Mouse (Mus musculus): ENCODE results near the gene Tuba3b.

Tuba3b gene

DNA sequence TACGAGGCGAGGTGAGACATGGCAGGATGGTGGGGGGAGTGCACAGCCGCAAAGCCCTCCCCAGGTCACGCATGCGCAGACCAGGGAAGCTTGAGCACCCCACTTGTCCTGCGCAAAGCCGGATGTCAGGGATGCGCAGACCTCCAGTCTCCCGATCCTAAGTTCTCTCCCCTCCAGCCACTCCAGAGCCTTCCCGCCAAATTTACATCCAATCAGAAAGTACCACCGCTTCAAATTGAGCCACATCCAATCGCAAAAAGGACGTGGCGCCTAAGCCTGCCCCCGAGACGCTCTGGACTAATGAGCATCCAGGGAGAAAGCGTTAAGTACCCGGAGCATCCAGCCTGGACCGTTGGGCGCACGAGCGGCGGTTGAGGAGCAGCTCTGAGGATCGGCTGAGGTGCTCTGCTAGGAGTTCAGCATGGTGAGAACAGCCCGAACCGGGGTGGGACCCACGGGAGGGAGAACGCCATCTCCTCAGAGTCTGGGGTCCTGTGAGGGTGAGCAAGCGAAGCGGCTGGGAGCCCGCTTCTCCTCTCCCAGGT lies at the start of gene Tuba3b:
Gene Tuba3b (plus strand): TSS at position 92 of the 545 bp plus-strand sequence.
- no peak for DNase-seq (ENCODE audit: low read depth, low spot score)

DNA sequence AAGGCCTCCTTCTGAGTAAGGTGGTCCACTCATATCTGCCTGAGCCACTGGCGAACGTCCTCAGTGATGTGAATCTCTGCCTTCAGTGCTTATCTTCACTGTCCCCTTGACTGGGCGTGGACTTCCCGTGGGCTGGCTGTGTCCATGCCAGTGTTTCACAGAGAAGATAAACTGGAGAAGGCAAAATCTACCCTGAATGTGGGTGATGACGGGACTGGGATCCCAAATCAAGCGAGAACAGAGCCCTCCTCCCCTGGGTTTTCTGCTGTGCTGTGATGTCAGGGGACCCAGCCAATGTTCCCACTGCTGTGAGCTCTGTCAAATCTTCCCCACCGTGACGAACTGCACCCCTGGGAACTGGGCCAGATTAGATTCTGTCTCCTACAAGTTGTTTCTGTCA lies 48.3 kb upstream of the Tuba3b start:
- DNase-seq (ENCODE audit: low read depth, low spot score), result no peak

DNA sequence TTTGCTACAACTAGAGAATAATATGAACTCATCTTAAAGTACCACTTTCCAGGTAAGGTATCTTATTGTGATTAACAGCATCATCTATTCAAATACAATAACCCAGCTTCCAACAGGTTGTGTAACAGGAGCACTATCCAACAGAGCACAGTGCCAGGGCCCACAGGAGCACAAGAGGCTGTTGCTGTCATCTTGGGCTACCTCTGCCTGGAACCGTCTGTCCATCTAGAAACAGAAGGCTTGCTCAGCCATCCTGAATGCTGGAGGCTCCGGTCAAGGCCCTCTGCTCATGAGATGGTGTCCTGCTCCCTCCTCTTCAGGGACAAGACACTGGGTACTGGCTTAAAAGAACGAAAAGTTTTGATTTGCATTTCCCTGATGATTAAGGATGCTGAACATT lies 47.7 kb upstream of the Tuba3b start:
- DNase-seq (ENCODE audit: low read depth, low spot score), result no peak

DNA sequence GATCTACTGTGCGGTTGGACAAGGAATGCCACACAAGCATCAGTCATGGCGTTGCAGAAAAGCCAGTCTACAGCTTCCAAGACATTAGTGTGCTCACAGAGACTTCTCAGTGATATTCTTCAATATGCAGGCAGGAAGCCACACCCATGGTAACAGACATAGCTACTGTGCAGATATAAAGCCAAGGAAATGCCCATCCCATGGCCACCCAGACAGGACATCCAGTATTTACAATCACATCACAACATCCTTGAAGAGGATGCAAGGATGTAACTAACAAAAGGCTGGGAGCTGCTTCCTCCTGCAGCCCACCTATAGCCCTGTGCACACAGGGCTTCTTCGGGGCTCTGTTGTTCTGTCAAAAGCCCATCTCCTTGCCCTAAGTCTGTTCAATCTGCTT lies 46.9 kb upstream of the Tuba3b start:
- DNase-seq (ENCODE audit: low read depth, low spot score), result no peak

DNA sequence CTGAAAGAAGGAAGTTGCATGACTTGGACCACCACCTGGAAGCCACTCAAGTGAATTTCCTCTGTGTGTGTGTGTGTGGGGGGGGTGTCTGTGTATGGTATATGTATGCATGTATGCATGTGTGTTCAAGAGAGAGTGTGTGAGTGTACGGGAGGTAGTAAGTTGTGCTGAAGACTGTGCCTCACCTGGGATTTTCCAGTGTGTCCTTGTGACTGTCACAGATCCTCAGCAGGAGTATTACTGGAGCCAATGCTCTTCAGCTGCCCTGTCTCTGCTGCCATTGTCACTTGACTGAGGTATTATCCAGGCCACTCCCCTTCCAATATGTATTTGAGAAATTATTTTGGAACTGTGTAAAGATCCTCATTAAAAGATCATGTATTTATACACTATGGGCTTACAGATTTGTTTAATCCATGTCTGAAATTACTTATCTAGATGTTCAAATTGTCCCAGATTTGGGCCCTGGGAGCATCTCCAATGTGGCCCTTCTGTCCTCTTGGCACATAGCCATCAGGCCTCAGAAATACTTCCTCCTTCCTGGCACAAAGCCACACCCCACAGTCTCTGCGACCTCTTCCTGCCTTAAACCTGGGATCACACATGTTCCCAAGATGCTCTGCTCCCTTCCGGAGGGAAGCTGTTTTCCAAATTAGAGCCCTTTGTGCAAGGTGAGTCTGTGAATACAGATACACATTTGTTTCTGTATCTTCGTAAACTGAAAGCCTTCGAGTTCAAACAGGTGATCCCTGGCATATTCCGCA lies 42.1 kb upstream of the Tuba3b start:
- DNase-seq (ENCODE audit: low read depth, low spot score), result no peak

DNA sequence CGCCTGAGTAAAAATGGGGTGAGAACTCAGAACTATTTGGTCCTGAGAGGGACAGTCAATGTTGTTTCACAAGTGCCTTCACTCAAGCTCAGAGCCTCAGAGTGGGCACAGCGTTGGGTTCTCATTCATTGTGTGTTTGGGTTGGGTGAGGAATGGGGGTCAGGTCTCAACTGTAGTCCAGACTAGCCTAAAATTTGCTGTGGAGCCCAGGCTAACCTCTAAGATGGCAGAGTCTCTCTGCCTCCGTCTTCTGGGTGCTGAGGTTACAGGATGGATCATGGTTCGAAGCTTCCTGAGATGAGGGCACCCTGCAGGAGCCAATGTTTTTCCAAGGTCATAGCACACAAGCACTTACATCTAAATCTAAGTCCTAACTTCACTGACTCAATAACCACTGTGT lies 38.8 kb upstream of the Tuba3b start:
- DNase-seq (ENCODE audit: low read depth, low spot score), result no peak

DNA sequence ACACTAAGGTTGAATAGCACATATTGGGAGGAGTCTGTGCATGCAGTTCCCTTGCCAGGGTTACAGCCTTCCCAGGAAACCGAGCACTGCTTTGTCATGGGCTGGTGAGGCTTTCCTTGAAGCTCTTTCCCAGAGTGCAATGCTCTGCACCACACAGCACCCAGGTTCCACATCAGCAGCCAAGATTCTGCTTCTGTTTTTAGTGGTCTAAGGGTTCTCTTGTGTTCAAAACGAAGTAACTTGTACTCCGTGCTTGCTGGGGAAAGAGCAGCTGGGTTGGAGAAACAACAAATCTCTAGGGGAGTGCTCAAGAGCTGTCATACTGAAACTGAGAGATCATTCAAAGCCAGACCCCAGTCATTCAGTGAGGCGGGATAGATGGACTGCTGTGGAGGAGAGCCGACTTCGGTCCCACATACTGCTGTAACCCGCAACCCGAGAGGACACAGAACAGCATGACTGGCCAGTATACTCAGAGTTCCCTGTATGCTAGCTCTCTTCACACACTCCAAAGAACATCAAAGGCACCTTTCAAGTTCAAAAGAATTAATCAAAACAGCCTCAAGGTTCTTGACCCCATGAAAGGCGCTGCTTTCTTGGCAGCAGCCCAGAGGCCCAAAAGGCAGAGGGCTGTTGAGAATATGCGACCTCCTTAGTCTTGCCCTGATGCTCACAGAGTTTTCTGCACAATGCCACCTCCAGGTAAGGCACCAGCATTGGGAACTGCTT lies 36.9 kb upstream of the Tuba3b start:
- DNase-seq (ENCODE audit: low read depth, low spot score), result no peak

DNA sequence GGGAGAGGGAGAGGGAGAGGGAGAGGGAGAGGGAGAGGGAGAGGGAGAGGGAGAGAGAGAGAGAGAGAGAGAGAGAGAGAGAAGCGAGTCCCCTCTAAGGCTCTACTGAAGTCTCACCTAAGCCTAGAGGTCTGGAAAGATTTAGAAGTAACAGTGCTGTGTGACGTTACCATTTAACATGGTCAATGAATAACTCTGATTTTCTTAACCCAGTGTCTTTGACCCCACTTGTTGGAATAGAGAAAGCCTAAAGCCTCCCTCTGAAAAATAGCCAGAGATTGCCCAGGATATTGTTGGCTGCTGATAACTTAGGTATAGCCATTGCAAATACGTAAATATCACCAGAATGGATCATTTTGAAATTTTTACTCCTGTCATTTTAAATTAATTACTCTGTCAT lies 35.8 kb upstream of the Tuba3b start:
- no peak for DNase-seq (ENCODE audit: low read depth, low spot score)

DNA sequence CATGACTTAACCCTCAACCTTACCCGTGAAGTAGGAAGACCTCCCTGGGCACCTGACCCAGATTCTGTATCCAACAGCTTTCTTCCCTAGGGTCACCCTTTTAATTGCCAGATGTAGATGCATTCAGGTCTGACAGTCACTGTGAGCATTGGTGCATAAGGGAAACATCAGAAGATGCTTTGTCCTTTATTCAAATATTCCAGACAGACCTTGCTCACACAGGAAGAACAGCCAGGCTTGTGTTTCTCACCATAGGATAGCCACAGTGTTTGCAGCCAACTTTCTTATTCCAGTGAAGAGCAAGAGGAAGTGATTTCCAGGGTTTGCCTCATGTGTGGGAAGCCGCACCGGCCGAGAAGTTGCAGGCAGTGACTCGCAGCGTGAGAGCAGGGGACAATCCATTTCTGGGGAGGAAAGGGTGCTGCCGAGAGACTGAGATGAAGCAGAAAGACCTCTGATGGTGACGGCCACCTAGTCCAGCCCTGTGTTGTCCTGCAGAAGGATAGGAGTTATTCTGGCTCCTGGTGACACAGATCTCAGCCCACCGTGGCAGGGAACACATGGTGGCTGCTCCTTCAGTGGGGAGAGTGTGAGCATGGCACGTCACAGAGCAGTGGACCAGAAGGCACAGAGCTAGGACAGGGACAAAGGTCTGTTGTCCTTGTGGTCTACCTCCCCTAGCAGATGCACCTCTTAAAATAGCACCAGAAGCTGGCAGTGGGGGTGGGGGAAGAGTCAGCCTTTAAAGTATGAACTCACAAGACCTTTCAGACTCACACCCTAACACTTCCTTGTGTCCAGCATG lies 34.0 kb upstream of the Tuba3b start:
- no peak for DNase-seq (ENCODE audit: low read depth, low spot score)

DNA sequence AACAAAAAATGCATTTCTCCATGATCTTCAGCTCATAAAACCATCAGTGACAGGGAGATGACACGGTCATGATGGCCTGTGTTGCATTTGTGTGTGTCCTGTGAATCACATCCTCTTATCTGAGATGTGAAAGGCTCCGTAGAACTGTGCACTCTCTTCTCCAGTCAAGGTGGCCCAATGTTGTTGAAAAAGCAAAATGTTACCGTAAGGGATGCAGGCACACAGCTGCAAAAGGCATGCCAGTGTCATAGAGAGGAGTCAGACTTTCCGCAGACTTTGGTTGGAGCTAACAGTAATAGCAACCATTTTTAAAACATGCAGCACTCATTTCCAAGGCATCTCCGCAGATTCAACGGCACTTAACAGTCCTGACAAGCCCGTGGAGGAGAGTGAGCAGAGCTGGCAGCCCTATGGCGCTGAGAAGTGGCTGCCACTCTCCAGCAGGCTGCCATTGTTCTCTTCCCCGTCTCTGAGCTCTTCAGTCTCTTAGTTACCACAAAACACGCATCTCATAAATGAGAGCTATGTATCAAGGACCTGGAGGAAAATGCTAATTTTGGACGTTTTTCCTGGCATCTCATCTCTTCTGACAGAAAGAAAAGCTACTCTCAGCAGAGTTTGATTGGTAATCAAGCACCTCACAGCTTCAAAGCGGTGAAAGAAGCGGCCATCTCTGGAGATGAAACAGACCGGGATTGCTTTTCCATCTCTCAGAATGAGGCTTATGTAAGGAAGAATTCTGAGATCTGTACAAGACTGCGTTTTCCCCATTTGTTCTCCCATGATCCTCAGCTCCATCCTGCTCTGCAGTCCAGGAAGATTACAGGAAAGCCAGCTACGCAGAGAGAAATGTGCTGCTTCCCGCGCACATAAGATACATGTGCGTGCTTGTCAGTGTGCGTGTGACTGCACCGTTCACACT lies 30.2 kb upstream of the Tuba3b start:
- DNase-seq (ENCODE audit: low read depth, low spot score), result no peak

DNA sequence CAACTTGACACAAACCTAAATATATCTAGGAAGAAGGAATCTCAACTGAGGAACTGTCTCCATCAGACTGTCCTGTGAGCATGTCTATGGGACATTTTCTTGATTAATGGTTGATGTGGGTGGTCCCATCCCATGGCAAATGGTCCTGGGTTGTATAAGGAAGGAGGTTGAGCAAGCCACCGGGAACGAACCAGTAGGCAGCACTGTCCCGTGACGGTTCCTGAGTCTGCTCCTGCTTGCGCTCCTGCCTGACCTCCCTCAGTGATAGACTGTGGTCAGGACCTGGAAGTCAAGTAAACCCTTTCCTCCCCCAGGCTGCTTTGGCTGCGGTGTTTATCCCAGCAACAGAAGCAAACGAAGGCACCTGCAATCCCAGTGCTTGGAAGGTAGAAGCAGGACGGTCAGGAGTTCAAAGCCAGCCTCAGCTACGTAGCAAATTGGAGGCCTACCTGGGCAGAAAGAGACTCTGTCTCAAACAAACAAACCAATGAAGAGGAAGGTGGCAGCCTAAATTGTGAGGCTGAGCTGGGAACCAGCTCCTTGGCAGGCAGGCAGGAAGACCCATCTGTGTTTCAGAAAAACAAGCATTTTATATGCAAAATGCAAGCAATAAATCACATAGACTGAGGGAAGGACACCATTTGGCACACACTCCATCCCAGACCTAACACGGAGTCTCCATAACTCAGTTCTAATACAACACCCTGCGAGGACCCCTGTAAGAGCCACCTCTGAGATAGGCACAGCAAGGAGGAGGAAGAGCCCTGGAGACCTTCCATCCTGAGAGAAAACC lies 24.9 kb upstream of the Tuba3b start:
- DNase-seq (ENCODE audit: low read depth, low spot score), result no peak

DNA sequence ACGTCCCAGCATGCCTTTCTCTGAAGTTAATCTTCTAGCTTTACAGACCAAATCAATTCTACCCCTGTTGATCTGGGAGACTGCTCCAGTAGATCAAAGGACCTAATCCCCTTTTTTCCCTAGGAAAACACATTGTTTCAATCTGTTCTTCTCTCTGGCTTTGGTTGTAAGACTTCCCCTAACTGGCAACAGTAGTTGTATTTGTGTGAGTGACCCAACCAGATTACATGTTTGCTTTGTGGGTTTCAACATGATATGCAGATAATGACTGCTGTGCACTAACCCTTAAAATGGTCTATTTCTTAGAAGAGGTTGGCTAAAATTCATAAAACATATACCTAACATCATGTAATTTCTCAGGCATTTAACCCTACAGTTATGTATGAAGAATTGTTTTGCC lies 24.0 kb upstream of the Tuba3b start:
- no peak for DNase-seq (ENCODE audit: low read depth, low spot score)

DNA sequence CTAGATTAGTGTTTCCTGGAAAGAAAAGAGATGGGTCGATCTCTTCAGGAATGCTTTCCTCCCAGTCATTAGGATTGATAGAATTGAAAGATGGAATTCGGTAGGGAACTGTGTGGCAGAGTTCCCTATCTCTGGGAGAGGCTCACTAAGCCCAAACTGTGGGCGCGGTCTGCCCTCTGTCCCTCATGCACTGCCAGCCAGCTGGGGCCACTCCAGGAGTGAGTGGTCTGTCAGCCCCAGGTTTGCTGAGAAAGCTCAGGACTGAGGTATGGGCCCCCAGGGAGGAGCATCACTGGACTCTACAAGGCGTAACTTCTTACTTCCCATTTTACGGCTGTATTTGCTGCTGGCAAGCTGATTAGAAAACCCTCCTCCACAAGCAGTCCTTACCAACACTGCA lies 23.5 kb upstream of the Tuba3b start:
- no peak for DNase-seq (ENCODE audit: low read depth, low spot score)

DNA sequence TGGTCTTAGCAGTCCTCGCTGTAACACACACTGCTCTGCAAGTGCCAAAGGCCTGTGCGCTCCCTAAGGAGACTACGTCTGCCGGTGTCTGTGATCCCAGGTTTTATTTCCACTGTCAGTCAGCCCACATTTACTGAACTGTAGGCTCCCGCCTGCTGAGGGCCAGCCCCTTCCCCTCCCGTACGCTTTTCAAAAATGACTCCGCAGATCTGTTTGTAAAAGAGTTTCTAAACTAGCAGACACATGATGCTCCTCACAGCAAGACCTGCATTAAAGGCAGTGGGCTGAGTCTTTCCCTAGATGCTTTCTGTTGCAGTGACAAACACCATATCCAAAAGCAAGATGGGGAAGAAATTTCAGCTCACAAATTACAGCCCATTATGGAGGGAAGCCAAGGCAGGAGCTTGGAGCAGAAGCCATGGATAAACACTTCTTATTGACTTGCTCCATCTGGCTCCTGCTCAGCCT lies 23.0 kb upstream of the Tuba3b start:
- DNase-seq (ENCODE audit: low read depth, low spot score), result no peak

DNA sequence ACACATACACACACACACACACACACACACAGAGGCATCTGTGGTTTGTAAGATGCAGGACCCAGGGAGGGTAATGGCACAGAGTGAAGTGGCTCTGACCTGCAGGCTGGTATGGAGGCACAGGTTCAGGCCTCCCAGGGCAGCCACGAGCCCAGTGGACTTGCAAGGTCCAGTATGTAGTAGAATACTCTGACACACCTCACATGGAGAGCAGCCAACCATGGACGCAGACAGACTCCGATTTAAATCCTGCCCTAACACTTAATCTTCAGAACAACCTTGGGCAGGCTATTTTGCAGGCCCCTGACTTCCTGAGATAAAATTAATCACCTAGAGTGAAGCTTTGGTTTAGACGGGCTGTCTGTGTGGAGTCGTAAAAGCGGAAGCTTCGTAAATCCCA lies 21.6 kb upstream of the Tuba3b start:
- DNase-seq (ENCODE audit: low read depth, low spot score), result no peak

DNA sequence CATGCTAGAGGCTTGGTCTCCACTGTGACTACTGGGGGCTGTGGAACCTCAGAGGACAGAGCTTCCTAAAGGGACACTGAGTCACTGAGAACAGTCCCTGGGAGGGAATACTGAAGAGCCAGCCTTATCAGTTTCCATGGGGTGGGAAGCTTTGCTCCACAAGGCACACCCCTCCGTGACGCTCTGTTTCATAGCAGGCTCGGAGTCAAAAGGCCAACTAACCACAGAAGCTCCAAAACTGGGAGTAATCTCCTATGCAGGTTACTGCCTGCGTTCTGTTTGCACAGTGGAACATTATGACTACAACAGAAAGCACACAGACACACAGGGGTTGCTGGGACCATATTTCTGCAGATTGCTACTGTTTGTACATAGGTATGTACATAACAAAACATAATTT lies 19.7 kb upstream of the Tuba3b start:
- DNase-seq (ENCODE audit: low read depth, low spot score), result no peak

DNA sequence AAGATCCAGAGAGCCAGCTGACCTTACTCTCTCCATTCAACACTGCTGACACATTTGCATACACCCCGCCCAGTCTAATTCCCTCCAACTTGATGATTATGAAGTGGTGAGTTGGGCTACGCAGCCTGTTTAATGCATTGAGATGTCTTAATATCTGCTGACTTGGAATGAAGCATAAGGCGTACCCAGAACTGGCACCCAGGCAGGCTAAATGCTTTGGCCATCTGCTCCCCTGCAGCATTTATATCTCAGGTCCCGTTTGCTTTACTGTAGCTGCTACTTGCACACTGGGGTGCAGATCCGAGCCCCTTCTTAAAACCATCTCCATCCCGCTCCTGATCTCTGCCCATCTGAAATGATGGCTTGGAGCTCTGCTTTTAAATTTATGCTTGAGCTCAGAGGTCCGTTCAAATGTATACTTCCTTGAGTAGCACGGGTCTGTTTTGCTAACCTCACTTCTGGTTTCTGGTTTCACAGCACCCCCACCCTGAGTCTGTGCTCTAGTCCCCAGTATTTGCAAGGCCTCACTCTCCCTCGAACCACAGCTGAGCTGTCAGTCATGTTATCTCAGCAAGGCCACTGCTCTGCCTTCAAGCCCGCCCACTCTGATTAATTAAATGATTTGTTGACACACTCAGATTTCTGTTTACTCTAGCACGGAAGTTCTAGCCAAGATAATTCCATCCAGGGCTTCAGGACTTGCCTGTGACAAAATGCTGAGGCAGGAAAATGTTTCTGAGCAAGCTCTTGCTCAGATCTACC lies 16.6 kb upstream of the Tuba3b start:
- DNase-seq (ENCODE audit: low read depth, low spot score), result no peak

DNA sequence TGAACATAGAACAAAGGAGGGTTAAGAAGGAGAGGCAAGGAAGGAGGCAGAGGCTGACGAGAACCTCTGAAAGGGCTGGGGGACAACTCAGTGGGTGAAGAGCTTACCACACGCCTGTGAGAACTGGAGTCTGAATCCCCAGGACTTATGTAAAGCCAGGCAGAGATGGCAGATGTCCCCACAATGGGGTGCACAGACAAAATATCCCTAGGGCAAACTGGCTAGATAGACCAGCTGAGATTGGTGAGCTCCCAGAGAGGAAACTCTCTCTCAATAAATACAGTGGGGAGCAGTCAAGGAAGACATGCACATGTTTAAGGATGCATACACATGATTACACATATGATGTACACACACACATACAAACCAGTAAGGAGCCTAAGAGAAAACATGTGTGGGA lies 11.4 kb upstream of the Tuba3b start:
- DNase-seq (ENCODE audit: low read depth, low spot score), result no peak

DNA sequence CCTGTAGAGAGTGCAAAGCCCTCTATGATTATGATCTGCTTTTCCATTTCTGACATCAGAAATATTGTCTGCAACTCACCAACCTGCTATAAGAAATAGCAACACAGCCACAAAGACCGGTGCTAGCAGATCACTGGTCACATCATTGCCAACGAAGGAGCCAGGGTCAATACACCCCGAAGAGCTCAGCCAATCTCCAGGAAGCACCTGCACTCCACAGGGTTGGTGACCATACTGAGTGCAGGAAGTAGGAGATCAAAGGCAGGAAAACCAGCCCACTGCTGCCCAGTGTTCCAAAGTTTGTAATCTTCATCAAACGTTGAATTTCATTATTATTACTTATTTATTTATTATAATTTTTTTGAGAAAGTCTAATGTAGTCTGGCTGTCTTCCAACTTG lies 10.9 kb upstream of the Tuba3b start:
- no peak for DNase-seq (ENCODE audit: low read depth, low spot score)
